Mouse (Mus musculus) brain, embryonic 14.5 days (tissue): ENCODE data around the gene Zranb1.

Source experiments
- CTCF ChIP-seq: fragments of 200-500 bp; IDR thresholded peaks from 2 replicates; pipeline ENCODE4 v1.5.1; 2012; ENCODE audit warnings: inconsistent platforms, mild to moderate bottlenecking, moderate library complexity, borderline replicate concordance; ENCODE audit not compliant: insufficient read depth, insufficient read length; ENCODE audit errors: extremely low read depth
- POLR2A ChIP-seq: fragments of 200-500 bp; IDR thresholded peaks from 2 replicates; pipeline ENCODE4 v1.6.1; 2012; ENCODE audit warnings: mild to moderate bottlenecking, inconsistent platforms, borderline replicate concordance; ENCODE audit not compliant: poor library complexity, insufficient read depth, insufficient read length, severe bottlenecking; ENCODE audit errors: extremely low read depth

DNA sequence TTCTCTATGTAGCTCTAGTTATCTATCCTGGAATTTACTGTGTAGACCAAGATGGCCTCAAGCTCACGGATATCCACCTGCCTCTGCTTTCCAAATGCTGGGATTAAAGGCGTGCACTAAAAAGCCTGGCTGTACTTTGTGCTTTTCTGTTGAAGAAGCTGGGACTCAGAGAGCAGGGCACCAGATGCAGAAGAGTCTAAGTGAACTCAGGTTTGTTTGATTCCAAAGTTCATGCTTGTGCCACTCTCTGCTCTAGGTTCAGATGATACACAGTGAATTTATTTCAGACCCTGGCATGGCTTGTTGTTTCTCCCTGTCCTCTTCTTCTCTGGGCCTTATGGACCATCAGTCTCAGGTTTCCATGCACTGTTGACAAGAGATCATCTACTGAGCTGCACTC lies 5.7 kb upstream of the Zranb1 start:
- TF ChIP-seq POLR2A (no peak), CTCF (no peak)
